Comparison of ENCODE assay signal across 12 mouse cellular contexts in genomic region chr10:24164909-24165304, GRCm38 (mm10). TPM values are rescaled to one million over a fixed set of nuclear protein-coding genes. Genes with fewer than 3 reads are reported as not detected.
DNase-seq lines count a peak whose midpoint lies in the region; ATAC-seq and TF ChIP-seq lines count a peak whose summit lies in the region.
"Had no signal": no experiment of that assay in that cellular context is flagged by ENCODE, and none has a peak within 500 bp of the region (broad histone marks: within the 10 kb centered on the region; RNA-seq: fewer than 3 reads in every experiment).

No protein-coding gene starts in this region.

- no peak for TF ChIP-seq CTCF in gastrocnemius, adult 2 months (IDR thresholded peaks at IDR 0.05)
- TF ChIP-seq CTCF in liver, adult 2 months (IDR thresholded peaks at IDR 0.05; ENCODE audit: low read depth, low read length): no peak
- no peak for TF ChIP-seq CTCF in lung, postnatal 0 days (IDR thresholded peaks at IDR 0.05)

- intact Hi-C loops in gastrocnemius, adult 2 months (cut with DNase I): no loop called here
- intact Hi-C loops in gastrocnemius, postnatal 14 days (cut with DNase I; ENCODE audit: low total_unique reads): no loop called here

- H3K4me1 ChIP-seq in liver, adult 2 months (ENCODE audit: control insufficient read depth, insufficient read depth, low read length): peaks cover 9% of the 10 kb centered on the region
- H3K4me1 ChIP-seq in liver, embryonic 12.5 days: peaks cover 42% of the 10 kb centered on the region
- H3K4me1 ChIP-seq in hindbrain, embryonic 14.5 days (replicated peaks; ENCODE audit: control insufficient read depth, insufficient read depth, low read length): peaks cover 22% of the 10 kb centered on the region
- peaks cover 9% of the 10 kb centered on the region; the same call in 1 of the 2 replicates for H3K4me1 ChIP-seq in lung, postnatal 0 days (ENCODE audit: insufficient read depth, low read depth, low read length)

- ATAC-seq in liver, embryonic 12.5 days: no peak
- ATAC-seq in hindbrain, embryonic 14.5 days (ENCODE audit: low FRiP score): 0 out of 2 replicates have a peak, but pooled peaks have one; percentile 7
- ATAC-seq in lung, postnatal 0 days: no peak

- no peak overlapping the region for H3K4me2 ChIP-seq in liver, embryonic 12.5 days
- H3K4me2 ChIP-seq in hindbrain, embryonic 14.5 days (replicated peaks): no peak overlapping the region
- peak overlapping the region; percentile 51 for H3K4me2 ChIP-seq in myocyte (ENCODE audit: low read depth)
- H3K4me2 ChIP-seq in lung, postnatal 0 days (replicated peaks; ENCODE audit: low read depth, low read length): no peak overlapping the region

- H3K9me3 ChIP-seq in liver, embryonic 12.5 days (replicated peaks): no peaks in the 10 kb centered on the region
- H3K9me3 ChIP-seq in hindbrain, embryonic 14.5 days (ENCODE audit: control insufficient read depth, low read length): no peaks in the 10 kb centered on the region
- H3K9me3 ChIP-seq in lung, postnatal 0 days (ENCODE audit: low read length): no peaks in the 10 kb centered on the region

- H3K4me3 ChIP-seq in gastrocnemius, adult 2 months: no peak overlapping the region
- H3K4me3 ChIP-seq in liver, adult 2 months (ENCODE audit: insufficient read depth, low read depth, low read length): no peak overlapping the region
- no peak overlapping the region for H3K4me3 ChIP-seq in liver, embryonic 12.5 days
- no peak overlapping the region for H3K4me3 ChIP-seq in hindbrain, embryonic 14.5 days (replicated peaks; ENCODE audit: low read length)
- no peak overlapping the region for H3K4me3 ChIP-seq in myocyte
- H3K4me3 ChIP-seq in lung, postnatal 0 days (ENCODE audit: low read depth, low read length): no peak overlapping the region

- peak overlapping the region; percentile 20; the same call in 1 of the 2 replicates for H3K27ac ChIP-seq in gastrocnemius, adult 2 months
- 0 out of 2 replicates have a peak overlapping the region, but pooled peaks have one; percentile 8 for H3K27ac ChIP-seq in liver, adult 2 months (replicated peaks; ENCODE audit: insufficient read depth, low read depth, low read length)
- H3K27ac ChIP-seq in liver, embryonic 12.5 days: no peak overlapping the region
- H3K27ac ChIP-seq in hindbrain, embryonic 14.5 days: no peak overlapping the region
- H3K27ac ChIP-seq in lung, postnatal 0 days (ENCODE audit: low read length): no peak overlapping the region

- no peak for DNase-seq in gastrocnemius, adult 2 months
- no peak for DNase-seq in gastrocnemius, postnatal 14 days
- no peak for DNase-seq in liver, adult 2 months (ENCODE audit: extremely low read depth, low read depth, low spot score)
- no peak for DNase-seq in hindbrain, embryonic 14.5 days (ENCODE audit: low spot score)
- DNase-seq in adipocyte (ENCODE audit: low spot score): no peak
- DNase-seq in lung, postnatal 0 days (ENCODE audit: low spot score): no peak
- DNase-seq: gastrocnemius, postnatal 36 days had no signal

- no peak overlapping the region for H3K9ac ChIP-seq in liver, adult 2 months (ENCODE audit: low read depth, low read length)
- no peak overlapping the region for H3K9ac ChIP-seq in liver, embryonic 12.5 days
- no peak overlapping the region for H3K9ac ChIP-seq in hindbrain, embryonic 14.5 days
- H3K9ac ChIP-seq in lung, postnatal 0 days (replicated peaks; ENCODE audit: low read depth): no peak overlapping the region

- no peaks in the 10 kb centered on the region for H3K27me3 ChIP-seq in liver, adult 2 months (ENCODE audit: control insufficient read depth, insufficient read depth, low read length)
- H3K27me3 ChIP-seq in liver, embryonic 12.5 days (replicated peaks): no peaks in the 10 kb centered on the region
- H3K27me3 ChIP-seq in hindbrain, embryonic 14.5 days (ENCODE audit: control insufficient read depth, insufficient read depth, low read length): no peaks in the 10 kb centered on the region
- H3K27me3 ChIP-seq in myocyte (ENCODE audit: control insufficient read depth, insufficient read depth, insufficient read length): no peaks in the 10 kb centered on the region
- no peaks in the 10 kb centered on the region for H3K27me3 ChIP-seq in lung, postnatal 0 days (replicated peaks; ENCODE audit: insufficient read depth, low read length)

- H3K36me3 ChIP-seq in liver, adult 2 months (ENCODE audit: control insufficient read depth, insufficient read depth, low read length): peaks cover 4% of the 10 kb centered on the region; the same call in 1 of the 2 replicates
- H3K36me3 ChIP-seq in liver, embryonic 12.5 days: 0 out of 2 replicates have a peak, but pooled peaks cover 4% of the 10 kb centered on the region
- no peaks in the 10 kb centered on the region for H3K36me3 ChIP-seq in hindbrain, embryonic 14.5 days (replicated peaks; ENCODE audit: control insufficient read depth, insufficient read depth)
- H3K36me3 ChIP-seq in myocyte (ENCODE audit: control insufficient read depth, insufficient read depth): no peaks in the 10 kb centered on the region
- no peaks in the 10 kb centered on the region for H3K36me3 ChIP-seq in lung, postnatal 0 days (ENCODE audit: insufficient read depth, low read length)

- WGBS in liver, adult 2 months: 84% methylated on average over 6 of the region's 6 CpGs
- WGBS in liver, embryonic 12.5 days (ENCODE audit: insufficient replicate concordance): 65% methylated on average over 6 of the region's 6 CpGs
- WGBS in hindbrain, embryonic 14.5 days: 43% methylated on average over 6 of the region's 6 CpGs
- 71% methylated on average over 6 of the region's 6 CpGs for WGBS in lung, postnatal 0 days

- no peak for TF ChIP-seq EP300 in lung, postnatal 0 days (IDR thresholded peaks at IDR 0.05)

- TF ChIP-seq POLR2A in liver, adult 2 months (IDR thresholded peaks at IDR 0.05; ENCODE audit: extremely low read depth, insufficient read depth, low read length): no peak
- no peak for TF ChIP-seq POLR2A in myocyte (IDR thresholded peaks at IDR 0.05; ENCODE audit: insufficient read length, low read depth)

- no peak overlapping the region for H3ac ChIP-seq in myocyte (ENCODE audit: control insufficient read depth, insufficient read length)

- H3K79me2 ChIP-seq in liver, adult 2 months (ENCODE audit: control insufficient read depth, insufficient read depth, low read length): peaks cover 24% of the 10 kb centered on the region; the same call in 1 of the 2 replicates
- peaks cover 12% of the 10 kb centered on the region for H3K79me2 ChIP-seq in myocyte (ENCODE audit: control insufficient read depth, insufficient read depth)

TF ChIP-seq in myocyte, 11 proteins besides CTCF, POLR2A, EP300 and RAD21:
- TF ChIP-seq TCF3 (IDR thresholded peaks at IDR 0.05; ENCODE audit: insufficient read length, low read depth) (no peak), CEBPB (IDR thresholded peaks at IDR 0.05; ENCODE audit: insufficient read depth, poor library complexity, severe bottlenecking) (no peak), TCF12 (IDR thresholded peaks at IDR 0.05; ENCODE audit: insufficient read depth, poor library complexity, severe bottlenecking) (no peak), E2F4 (IDR thresholded peaks at IDR 0.05; ENCODE audit: insufficient read depth) (no peak), USF1 (IDR thresholded peaks at IDR 0.05; ENCODE audit: low read depth) (no peak), MYOG (IDR thresholded peaks at IDR 0.05; ENCODE audit: control insufficient read depth in 1 of 3, insufficient read depth in 1 of 3, insufficient read length in 2 of 3, low read depth in 2 of 3) (no peak), REST (IDR thresholded peaks at IDR 0.05; ENCODE audit: insufficient read depth, insufficient read length) (no peak), SRF (IDR thresholded peaks at IDR 0.05; ENCODE audit: control insufficient read depth, insufficient read length, low read depth) (no peak)
TF ChIP-seq in myocyte: peak in this region for 0.

RNA-seq across cellular contexts. Expression of gene Stx7, which starts 15.8 kb away (rescaled TPM):
- 10 to 100 TPM; 21.7 to 26.1 TPM for total RNA-seq in gastrocnemius, adult 2 months (2021)
- total RNA-seq in gastrocnemius, postnatal 14 days (2021): 10 to 100 TPM; 23.6 to 35.9 TPM
- total RNA-seq in liver, adult 2 months (2014; rRNA removed): 13.1 and 16.9 TPM in 2 replicates
- 19.2 and 22.5 TPM in 2 replicates for polyA plus RNA-seq in liver, adult 2 months (2012; rRNA removed)
- 34.0 TPM in 2 replicates for polyA plus RNA-seq in liver, embryonic 12.5 days (2016; fragmentation: Nextera tagmentation; extraction: Ambion mirVana)
- polyA plus RNA-seq in hindbrain, embryonic 14.5 days (2014; fragmentation: Nextera tagmentation; extraction: Ambion mirVana): 355 and 384 TPM in 2 replicates
- 54.6 TPM for polyA plus RNA-seq in myocyte (2012; fragmentation: generic; extraction: Trizol)
- 128 and 141 TPM in 2 replicates for polyA plus RNA-seq in lung, postnatal 0 days (2015; fragmentation: Nextera tagmentation; extraction: Ambion mirVana)

RNA-seq across cellular contexts. Expression of gene Taar9, which starts 55.6 kb away (rescaled TPM):
- not detected for total RNA-seq in gastrocnemius, adult 2 months (2021)
- total RNA-seq in gastrocnemius, postnatal 14 days (2021): not detected
- not detected in 2 replicates for total RNA-seq in liver, adult 2 months (2014; rRNA removed)
- polyA plus RNA-seq in liver, adult 2 months (2012; rRNA removed): not detected in 2 replicates
- polyA plus RNA-seq in liver, embryonic 12.5 days (2016; fragmentation: Nextera tagmentation; extraction: Ambion mirVana): not detected in 2 replicates
- polyA plus RNA-seq in hindbrain, embryonic 14.5 days (2014; fragmentation: Nextera tagmentation; extraction: Ambion mirVana): not detected in 2 replicates
- polyA plus RNA-seq in myocyte (2012; fragmentation: generic; extraction: Trizol): not detected
- not detected in 2 replicates for polyA plus RNA-seq in lung, postnatal 0 days (2015; fragmentation: Nextera tagmentation; extraction: Ambion mirVana)
- total RNA-seq: gastrocnemius, postnatal 36 days had no signal
- polyA plus RNA-seq: embryonic facial prominence, embryonic 14.5 days; limb, embryonic 14.5 days; testis, adult 2 months had no signal

RNA-seq across cellular contexts. Expression of gene Moxd1, which starts 58.4 kb away (rescaled TPM):
- total RNA-seq in gastrocnemius, adult 2 months (2021): under 1 TPM; 0.28 to 0.94 TPM
- total RNA-seq in gastrocnemius, postnatal 14 days (2021): under 1 TPM; 0.64 to 0.92 TPM
- total RNA-seq in liver, adult 2 months (2014; rRNA removed): not detected in 2 replicates
- not detected in 2 replicates for polyA plus RNA-seq in liver, adult 2 months (2012; rRNA removed)
- 1.0 and 1.1 TPM in 2 replicates for polyA plus RNA-seq in liver, embryonic 12.5 days (2016; fragmentation: Nextera tagmentation; extraction: Ambion mirVana)
- 8.2 and 11.1 TPM in 2 replicates for polyA plus RNA-seq in hindbrain, embryonic 14.5 days (2014; fragmentation: Nextera tagmentation; extraction: Ambion mirVana)
- not detected for polyA plus RNA-seq in myocyte (2012; fragmentation: generic; extraction: Trizol)
- polyA plus RNA-seq in lung, postnatal 0 days (2015; fragmentation: Nextera tagmentation; extraction: Ambion mirVana): 2.3 and 2.4 TPM in 2 replicates

Comparison
In these comparisons a context has a peak if more than half of its experiments do, and no peak if none do; other contexts are left out.
1. H3K27ac ChIP-seq: peak in gastrocnemius, adult 2 months (single experiment) and liver, adult 2 months (single experiment); none in liver, embryonic 12.5 days (single experiment), hindbrain, embryonic 14.5 days (single experiment) and lung, postnatal 0 days (single experiment).